Mouse (Mus musculus): ENCODE data around the gene Hist1h4c. TPM values are rescaled to one million over a fixed set of nuclear protein-coding genes. Genes with fewer than 3 reads are reported as not detected.
A peak's percentile ranks its signal among the peaks of the same experiment; 100 is the strongest.
"Not testable (repeated sequence)": the region's sequence is repeated elsewhere in the genome, so short reads cannot be mapped to it uniquely, and the experiment has no call there.

Hist1h4c gene
- 2.4 and 3.7 TPM in 2 replicates for polyA plus RNA-seq (2015; fragmentation: Nextera tagmentation; extraction: Ambion mirVana)

DNA sequence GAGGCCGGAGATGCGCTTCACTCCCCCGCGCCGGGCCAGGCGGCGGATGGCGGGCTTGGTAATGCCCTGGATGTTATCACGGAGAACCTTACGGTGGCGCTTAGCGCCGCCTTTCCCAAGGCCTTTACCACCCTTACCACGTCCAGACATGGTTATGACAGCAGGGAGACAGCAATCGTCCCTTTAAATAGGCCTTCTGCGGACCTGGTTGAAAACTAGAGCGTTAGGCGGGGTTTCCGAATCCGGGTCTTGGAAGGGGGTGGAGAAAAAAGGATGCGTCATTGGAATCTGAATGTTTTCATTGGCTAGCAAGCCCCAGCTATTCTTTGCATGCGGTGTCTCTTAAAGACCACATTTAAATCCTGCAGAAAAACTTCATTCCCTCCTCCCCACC is at the start of gene Hist1h4c:
Hist1h4c (minus strand) TSS at position 155 of the 394 bp plus-strand sequence.
- no peaks in the 10 kb centered on the region for H3K36me3 ChIP-seq
- peak within 1 kb of the TSS; percentile 83 for H3K9ac ChIP-seq
- peaks cover 25% of the 10 kb centered on the region for H3K4me1 ChIP-seq
- H3K9me3 ChIP-seq, result no peaks in the 10 kb centered on the region
- WGBS, result 0% methylated on average over 22 of the region's 22 CpGs
- H3K27ac ChIP-seq (replicated peaks), result peak within 1 kb of the TSS; percentile 93
- peak within 1 kb of the TSS; percentile 81 for H3K4me2 ChIP-seq
- peak within 1 kb of the TSS; percentile 55 for H3K4me3 ChIP-seq
- peak; percentile 81 for ATAC-seq (ENCODE audit: extremely low read depth, insufficient number of reproducible peaks, low FRiP score, low TSS enrichment)
- H3K27me3 ChIP-seq (replicated peaks), result no peaks in the 10 kb centered on the region

DNA sequence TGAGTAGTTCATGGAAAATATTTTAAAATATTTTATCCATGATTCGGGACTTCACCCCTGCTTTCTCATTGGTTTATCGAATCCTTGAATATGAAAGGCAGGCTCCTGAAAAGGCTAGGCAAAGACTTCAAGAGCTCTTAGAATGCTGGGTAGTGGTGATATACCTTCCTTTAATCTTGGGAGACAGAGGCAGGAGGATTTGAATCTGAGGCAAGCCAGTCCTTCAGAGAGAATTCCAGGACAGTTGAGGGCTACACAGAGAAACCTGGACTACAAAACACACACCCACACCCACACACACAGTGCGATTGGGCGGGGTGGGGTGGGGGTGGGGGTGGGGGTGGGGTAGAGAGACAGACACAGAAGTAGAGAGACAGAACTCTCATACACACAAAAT is 49.6 kb upstream of the Hist1h4c start:
- Histone ChIP-seq H3K4me1 (peaks cover 33% of the 10 kb centered on the region), H3K4me2 (peak overlapping the region; percentile 70), H3K36me3 (no peaks in the 10 kb centered on the region), H3K27ac (replicated peaks) (peak overlapping the region; percentile 98), H3K9ac (peak overlapping the region; percentile 68), H3K9me3 (no peaks in the 10 kb centered on the region), H3K27me3 (replicated peaks) (no peaks in the 10 kb centered on the region), H3K4me3 (no peak overlapping the region)
- 9% methylated on average over 4 of the region's 4 CpGs for WGBS
- ATAC-seq (ENCODE audit: extremely low read depth, insufficient number of reproducible peaks, low FRiP score, low TSS enrichment), result no peak

DNA sequence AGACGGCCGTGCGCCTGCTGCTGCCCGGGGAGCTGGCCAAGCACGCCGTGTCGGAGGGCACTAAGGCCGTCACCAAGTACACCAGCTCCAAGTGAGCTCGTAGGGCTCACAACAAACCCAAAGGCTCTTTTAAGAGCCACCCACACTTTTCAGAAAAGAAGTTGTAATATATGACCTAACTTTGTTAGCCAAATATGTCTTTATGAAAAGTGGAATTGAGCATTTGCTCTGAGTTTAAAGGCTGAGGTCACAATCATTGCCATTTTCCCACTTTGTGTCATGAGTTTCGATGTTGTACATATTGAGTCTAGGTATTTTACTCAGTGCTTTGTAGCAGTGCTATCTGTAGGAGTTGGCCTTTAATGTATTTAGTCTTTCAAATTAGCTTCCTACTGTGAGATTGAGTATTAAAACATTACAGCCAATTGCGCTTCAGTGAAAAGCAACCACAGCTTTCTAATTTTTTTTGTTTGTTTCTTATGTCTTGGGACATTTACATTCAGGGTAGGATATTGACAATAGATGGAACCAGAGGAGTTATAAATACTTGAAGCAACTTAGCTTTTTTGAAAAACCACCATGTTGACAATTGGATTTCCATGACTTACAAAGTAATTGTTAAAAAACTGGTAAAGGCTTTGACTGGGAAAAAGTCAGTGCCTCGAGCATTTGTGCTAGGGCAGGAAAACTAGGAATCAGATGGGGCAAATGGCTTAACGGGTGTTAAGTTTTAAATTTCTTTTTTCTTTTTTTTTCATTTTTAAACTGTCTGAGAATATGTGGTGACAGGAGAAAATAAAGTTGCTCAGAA is 49.0 kb upstream of the Hist1h4c start:
- H3K36me3 ChIP-seq, result no peaks in the 10 kb centered on the region
- 6% methylated on average over 13 of the region's 13 CpGs for WGBS
- peak overlapping the region; percentile 70 for H3K4me2 ChIP-seq
- H3K4me1 ChIP-seq, result peaks cover 31% of the 10 kb centered on the region
- no peak for ATAC-seq (ENCODE audit: extremely low read depth, insufficient number of reproducible peaks, low FRiP score, low TSS enrichment)
- no peaks in the 10 kb centered on the region for H3K9me3 ChIP-seq
- peak overlapping the region; percentile 98 for H3K27ac ChIP-seq (replicated peaks)
- peak overlapping the region; percentile 82 for H3K9ac ChIP-seq
- H3K4me3 ChIP-seq, result peak overlapping the region; percentile 52
- no peaks in the 10 kb centered on the region for H3K27me3 ChIP-seq (replicated peaks)

DNA sequence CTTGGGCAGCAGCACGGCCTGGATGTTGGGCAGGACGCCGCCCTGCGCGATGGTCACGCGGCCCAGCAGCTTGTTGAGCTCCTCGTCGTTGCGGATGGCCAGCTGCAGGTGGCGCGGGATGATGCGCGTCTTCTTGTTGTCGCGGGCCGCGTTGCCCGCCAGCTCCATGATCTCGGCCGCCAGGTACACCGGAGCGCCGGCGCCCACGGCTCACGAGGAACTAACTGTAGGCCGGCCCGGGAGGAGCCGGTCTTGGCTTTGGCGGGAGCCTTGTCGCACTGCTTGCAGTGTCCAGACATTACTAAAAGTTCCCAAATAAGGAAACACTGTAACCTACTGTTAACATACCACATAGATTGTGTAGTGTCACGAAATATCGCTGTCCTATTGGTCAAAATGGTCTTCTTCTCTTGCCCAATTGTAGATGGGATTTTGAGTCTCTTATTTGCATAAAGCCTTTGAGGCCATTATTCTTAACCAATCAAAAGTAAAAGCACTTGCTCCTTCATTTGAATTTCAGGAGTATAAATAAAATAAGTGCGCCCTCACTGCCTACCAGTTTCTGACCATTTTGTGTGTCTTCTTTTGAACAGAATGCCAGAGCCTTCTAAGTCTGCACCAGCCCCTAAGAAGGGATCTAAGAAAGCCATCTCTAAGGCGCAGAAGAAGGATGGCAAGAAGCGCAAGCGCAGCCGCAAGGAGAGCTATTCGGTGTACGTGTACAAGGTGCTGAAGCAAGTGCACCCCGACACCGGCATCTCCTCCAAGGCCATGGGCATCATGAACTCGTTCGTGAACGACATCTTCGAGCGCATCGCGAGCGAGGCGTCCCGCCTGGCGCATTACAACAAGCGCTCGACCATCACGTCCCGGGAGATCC is 48.2 kb upstream of the Hist1h4c start, which contains the start of gene Hist1h2bb:
Hist1h2bb (plus strand) TSS at position 534 of the 880 bp plus-strand sequence.
- H3K27ac ChIP-seq (replicated peaks), result peak within 1 kb of the TSS; percentile 98
- H3K27me3 ChIP-seq (replicated peaks); H3K9me3 ChIP-seq; H3K36me3 ChIP-seq: not testable (repeated sequence)
- ATAC-seq (ENCODE audit: extremely low read depth, insufficient number of reproducible peaks, low FRiP score, low TSS enrichment), result peak; percentile 77
- H3K4me3 ChIP-seq, result peak within 1 kb of the TSS; percentile 52
- under 1% methylated on average over 45 of the region's 58 CpGs for WGBS
- peak within 1 kb of the TSS; percentile 83 for H3K9ac ChIP-seq
- H3K4me1 ChIP-seq, result peaks cover 35% of the 10 kb centered on the region
- H3K4me2 ChIP-seq, result peak within 1 kb of the TSS; percentile 70

DNA sequence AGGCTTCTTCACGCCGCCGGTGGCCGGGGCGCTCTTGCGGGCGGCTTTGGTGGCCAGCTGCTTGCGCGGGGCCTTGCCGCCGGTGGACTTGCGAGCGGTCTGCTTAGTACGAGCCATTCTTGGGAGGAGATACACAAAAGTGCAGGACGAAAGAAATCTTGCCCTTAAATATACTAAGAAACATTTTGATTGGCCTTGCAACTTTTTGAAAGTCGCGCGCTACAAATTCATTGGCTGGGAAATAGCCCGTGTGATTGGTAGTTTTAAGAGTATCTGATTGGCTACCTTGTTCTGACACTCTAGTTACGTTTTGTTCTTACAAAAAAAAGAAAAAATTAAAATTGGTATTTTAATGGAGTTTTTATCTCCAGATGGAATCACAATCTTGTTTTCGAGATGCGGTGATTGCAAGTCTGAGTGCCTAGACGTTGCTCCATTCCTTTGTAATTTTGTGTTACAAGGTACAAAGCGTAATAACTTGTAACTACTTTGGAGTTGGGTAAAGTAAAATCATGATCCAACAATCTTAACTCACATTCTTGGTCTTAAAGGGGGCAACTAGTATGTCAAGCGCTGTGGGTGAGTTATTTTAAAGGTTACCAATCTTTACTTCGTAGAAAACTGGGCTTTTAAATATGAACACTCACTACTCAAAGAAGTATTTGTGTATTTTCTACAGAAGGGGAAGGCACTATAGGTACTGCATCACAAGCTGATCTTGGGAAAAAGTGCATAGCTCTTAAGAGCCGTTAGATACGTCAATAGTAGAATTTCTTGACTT is 47.3 kb upstream of the Hist1h4c start, which contains the start of gene Hist1h3c:
Hist1h3c (minus strand) TSS at position 222 of the 781 bp plus-strand sequence.
- peak within 1 kb of the TSS; percentile 98 for H3K27ac ChIP-seq (replicated peaks)
- peak within 1 kb of the TSS; percentile 70 for H3K4me2 ChIP-seq
- H3K36me3 ChIP-seq, result no peaks in the 10 kb centered on the region
- H3K4me3 ChIP-seq, result peak within 1 kb of the TSS; percentile 52
- no peaks in the 10 kb centered on the region for H3K9me3 ChIP-seq
- peaks cover 39% of the 10 kb centered on the region for H3K4me1 ChIP-seq
- 1% methylated on average over 23 of the region's 28 CpGs for WGBS
- no peaks in the 10 kb centered on the region for H3K27me3 ChIP-seq (replicated peaks)
- peak; percentile 52; the same call in 1 of the 2 replicates for ATAC-seq (ENCODE audit: extremely low read depth, insufficient number of reproducible peaks, low FRiP score, low TSS enrichment)
- peak within 1 kb of the TSS; percentile 83 for H3K9ac ChIP-seq

DNA sequence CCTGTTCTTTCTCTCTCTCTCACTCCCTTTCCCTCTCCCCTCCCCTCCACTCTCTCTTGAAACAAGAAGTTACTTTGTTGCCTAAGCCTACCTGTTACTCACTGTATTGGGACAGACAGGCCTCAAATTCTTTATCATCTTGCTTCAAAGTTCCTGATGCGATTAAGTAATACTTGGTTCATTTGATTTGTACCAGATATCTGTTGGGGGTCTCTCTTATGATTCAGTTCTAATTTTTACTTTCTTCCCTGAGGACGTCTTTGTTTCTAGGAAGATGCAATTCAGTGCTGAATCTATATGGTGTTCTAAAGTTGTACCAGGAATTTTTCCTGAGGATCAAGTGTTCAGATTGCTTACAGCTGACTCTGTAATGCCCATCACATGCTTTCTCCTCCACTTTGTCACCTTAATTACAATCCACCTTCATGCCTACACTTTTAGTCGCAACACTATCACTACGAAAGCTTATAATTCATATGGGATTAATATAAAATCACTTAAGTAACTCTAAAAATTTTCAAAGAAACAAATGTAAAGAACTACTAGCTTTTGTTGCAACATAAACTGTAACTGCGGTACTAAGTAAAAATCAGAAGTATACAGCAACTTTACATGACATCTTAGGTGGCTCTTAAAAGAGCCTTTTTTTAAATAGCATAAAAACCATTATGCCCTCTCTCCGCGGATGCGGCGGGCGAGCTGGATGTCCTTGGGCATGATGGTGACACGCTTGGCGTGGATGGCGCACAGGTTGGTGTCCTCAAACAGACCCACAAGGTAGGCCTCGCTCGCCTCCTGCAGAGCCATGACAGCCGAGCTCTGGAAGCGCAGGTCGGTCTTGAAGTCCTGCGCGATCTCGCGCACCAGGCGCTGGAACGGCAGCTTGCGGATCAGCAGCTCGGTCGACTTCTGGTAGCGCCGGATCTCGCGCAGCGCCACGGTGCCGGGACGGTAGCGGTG is 46.4 kb upstream of the Hist1h4c start:
- peak overlapping the region; percentile 52 for H3K4me3 ChIP-seq
- ATAC-seq (ENCODE audit: extremely low read depth, insufficient number of reproducible peaks, low FRiP score, low TSS enrichment), result no peak
- H3K4me1 ChIP-seq, result peaks cover 42% of the 10 kb centered on the region
- no peaks in the 10 kb centered on the region for H3K36me3 ChIP-seq
- peak overlapping the region; percentile 98 for H3K27ac ChIP-seq (replicated peaks)
- WGBS, result 2% methylated on average over 15 of the region's 36 CpGs
- H3K9ac ChIP-seq, result peak overlapping the region; percentile 75
- peak overlapping the region; percentile 70 for H3K4me2 ChIP-seq
- H3K27me3 ChIP-seq (replicated peaks), result no peaks in the 10 kb centered on the region
- H3K9me3 ChIP-seq, result no peaks in the 10 kb centered on the region

DNA sequence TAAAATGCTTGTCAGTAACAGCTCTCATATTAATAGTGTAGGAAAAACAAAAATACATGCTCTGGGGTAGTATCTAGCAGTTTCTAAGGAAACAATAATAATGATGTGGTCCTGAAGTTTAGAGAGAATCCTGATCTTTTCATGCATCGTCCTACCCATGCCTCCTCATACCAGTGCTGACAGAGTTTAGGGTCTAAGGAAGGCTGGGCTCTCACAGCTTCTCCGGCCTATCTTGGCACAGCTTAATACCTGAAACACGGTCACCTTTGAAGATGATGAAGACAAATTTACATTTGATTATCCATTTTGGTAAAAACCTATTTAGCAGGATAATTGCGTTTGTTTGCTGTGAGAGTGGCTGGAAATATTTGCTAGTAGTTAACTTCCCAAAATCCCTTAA is 45.7 kb upstream of the Hist1h4c start:
- ATAC-seq (ENCODE audit: extremely low read depth, insufficient number of reproducible peaks, low FRiP score, low TSS enrichment), result no peak

DNA sequence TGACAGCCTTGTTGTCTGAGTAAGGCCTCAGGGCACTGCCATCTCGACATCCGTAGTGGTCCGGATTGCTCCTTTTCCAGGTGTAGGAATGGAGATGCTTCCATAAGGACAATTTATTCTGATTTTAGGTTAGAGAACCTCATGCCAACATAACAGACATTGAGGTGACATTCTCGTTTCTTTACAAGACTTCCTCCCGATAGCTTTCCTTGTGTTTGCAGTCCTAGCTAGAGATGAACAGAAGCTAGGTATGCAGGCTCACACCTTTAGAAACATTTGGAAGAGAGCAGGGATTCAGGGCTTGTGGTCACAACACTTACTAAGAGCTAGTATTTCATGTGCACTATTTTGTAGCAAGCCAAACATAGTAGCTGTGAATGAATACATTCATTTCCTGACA is 45.0 kb upstream of the Hist1h4c start:
- no peak overlapping the region for H3K4me3 ChIP-seq
- no peak overlapping the region for H3K27ac ChIP-seq (replicated peaks)
- H3K4me2 ChIP-seq, result no peak overlapping the region
- 86% methylated on average over 5 of the region's 5 CpGs for WGBS
- no peaks in the 10 kb centered on the region for H3K27me3 ChIP-seq (replicated peaks)
- no peaks in the 10 kb centered on the region for H3K9me3 ChIP-seq
- no peak for ATAC-seq (ENCODE audit: extremely low read depth, insufficient number of reproducible peaks, low FRiP score, low TSS enrichment)
- no peaks in the 10 kb centered on the region for H3K36me3 ChIP-seq
- H3K4me1 ChIP-seq, result peaks cover 42% of the 10 kb centered on the region
- H3K9ac ChIP-seq, result 0 out of 2 replicates have a peak overlapping the region, but pooled peaks have one; percentile 2

More for the DNA sequence above, 45.7 kb upstream of the Hist1h4c start:
- H3K4me2 ChIP-seq, result peak overlapping the region; percentile 70
- H3K36me3 ChIP-seq, result no peaks in the 10 kb centered on the region
- peak overlapping the region; percentile 75 for H3K9ac ChIP-seq
- peak overlapping the region; percentile 98 for H3K27ac ChIP-seq (replicated peaks)
- WGBS, result 44% methylated on average over 4 of the region's 4 CpGs
- no peaks in the 10 kb centered on the region for H3K9me3 ChIP-seq
- H3K4me3 ChIP-seq, result peak overlapping the region; percentile 52
- no peaks in the 10 kb centered on the region for H3K27me3 ChIP-seq (replicated peaks)
- peaks cover 42% of the 10 kb centered on the region for H3K4me1 ChIP-seq

DNA sequence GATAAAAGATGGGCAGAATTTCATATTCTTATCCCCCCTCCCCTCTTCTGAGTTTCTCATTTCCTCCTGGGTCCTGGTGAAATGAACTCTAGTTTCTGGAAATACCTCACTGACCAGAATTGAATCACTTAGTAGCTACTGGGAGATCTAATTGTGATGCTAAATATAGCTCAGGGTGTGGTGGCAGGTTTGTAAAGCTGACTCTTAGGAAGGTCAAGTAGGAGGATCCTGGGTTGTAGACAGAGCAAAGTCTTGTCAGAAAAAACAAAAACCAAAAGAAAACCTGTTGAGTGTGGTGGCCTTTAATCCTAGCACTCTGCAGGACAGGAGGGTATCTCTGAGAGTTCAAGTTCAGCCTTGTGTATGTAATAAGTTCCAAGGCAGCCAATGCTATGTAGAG is 43.8 kb upstream of the Hist1h4c start:
- Histone ChIP-seq H3K4me2 (peak overlapping the region; percentile 37), H3K27ac (replicated peaks) (0 out of 2 replicates have a peak overlapping the region, but pooled peaks have one; percentile 28), H3K27me3 (replicated peaks) (no peaks in the 10 kb centered on the region), H3K4me1 (peaks cover 36% of the 10 kb centered on the region), H3K36me3 (no peaks in the 10 kb centered on the region), H3K9me3 (no peaks in the 10 kb centered on the region), H3K9ac (0 out of 2 replicates have a peak overlapping the region, but pooled peaks have one; percentile 30), H3K4me3 (no peak overlapping the region)
- no peak for ATAC-seq (ENCODE audit: extremely low read depth, insufficient number of reproducible peaks, low FRiP score, low TSS enrichment)

DNA sequence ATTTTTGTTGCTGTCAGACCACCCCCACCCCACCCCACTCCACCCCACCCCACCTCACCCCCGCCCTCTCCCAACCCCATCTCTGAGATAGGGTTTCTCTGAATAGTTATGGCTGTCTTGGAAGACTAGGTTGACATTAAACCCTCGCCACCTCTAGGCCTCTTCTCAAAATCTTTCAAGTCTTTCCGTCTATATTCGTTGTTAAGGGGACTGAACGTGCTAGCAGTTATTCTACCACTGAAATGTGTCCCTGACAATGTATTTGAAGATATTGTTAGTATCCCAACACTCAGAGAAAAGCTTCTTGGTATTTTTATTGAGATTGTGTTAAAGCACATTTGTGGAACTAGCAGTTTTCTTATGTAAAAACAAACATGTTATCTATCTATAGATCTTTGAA is 42.7 kb upstream of the Hist1h4c start:
- Histone ChIP-seq H3K27me3 (replicated peaks) (no peaks in the 10 kb centered on the region), H3K9ac (peak overlapping the region; percentile 98; the same call in 1 of the 2 replicates), H3K36me3 (no peaks in the 10 kb centered on the region), H3K27ac (replicated peaks) (peak overlapping the region; percentile 100; the same call in 1 of the 2 replicates), H3K4me2 (peak overlapping the region; percentile 98), H3K4me1 (peaks cover 35% of the 10 kb centered on the region), H3K9me3 (no peaks in the 10 kb centered on the region), H3K4me3 (peak overlapping the region; percentile 74; the same call in 1 of the 2 replicates)
- 52% methylated on average over 5 of the region's 5 CpGs for WGBS
- no peak for ATAC-seq (ENCODE audit: extremely low read depth, insufficient number of reproducible peaks, low FRiP score, low TSS enrichment)

Data from heart, embryonic 13.5 days (tissue).